Mouse (Mus musculus) myocyte (in vitro differentiated cells): ENCODE results near the gene Tns2. TPM values are rescaled to one million over a fixed set of nuclear protein-coding genes. Genes with fewer than 3 reads are reported as not detected.
A peak's percentile ranks its signal among the peaks of the same experiment; 100 is the strongest.

Experiments
- H3K27me3 ChIP-seq: one replicate; pipeline ENCODE4 v1.6.1; 2011; ENCODE audit not compliant: control insufficient read depth, insufficient read depth, insufficient read length
- H3K36me3 ChIP-seq: one replicate; pipeline ENCODE4 v1.6.1; 2011; ENCODE audit not compliant: control insufficient read depth, insufficient read depth
- H3K4me2 ChIP-seq: one replicate; pipeline ENCODE4 v1.6.1; 2011; ENCODE audit warnings: low read depth, control low read depth
- H3K4me3 ChIP-seq: one replicate; pipeline ENCODE4 v1.5.1; 2011; ENCODE audit warnings: mild to moderate bottlenecking, control low read depth, moderate library complexity
- H3K79me2 ChIP-seq: one replicate; pipeline ENCODE4 v1.6.1; 2011; ENCODE audit not compliant: control insufficient read depth, insufficient read depth
- H3ac ChIP-seq: one replicate; pipeline ENCODE4 v1.6.1; 2011; ENCODE audit not compliant: control insufficient read depth, insufficient read length
- CEBPB ChIP-seq: IDR thresholded peaks from 2 replicates; pipeline ENCODE4 v1.6.1; 2011; ENCODE audit warnings: mild to moderate bottlenecking, moderate library complexity; ENCODE audit not compliant: poor library complexity, insufficient read depth, severe bottlenecking
- E2F4 ChIP-seq: IDR thresholded peaks from one replicate; pipeline ENCODE4 v1.6.1; 2011; ENCODE audit warnings: mild to moderate bottlenecking, control low read depth, moderate library complexity; ENCODE audit not compliant: insufficient read depth
- MAX ChIP-seq: IDR thresholded peaks from one replicate; pipeline ENCODE4 v1.6.1; 2011; ENCODE audit warnings: low read depth, mild to moderate bottlenecking, control low read depth
- MYOD1 ChIP-seq, 3 experiments: IDR thresholded peaks; one replicate each; pipeline ENCODE4 v1.6.1; 2011; ENCODE audit warnings: control low read depth in 2 of 3, low read depth in 2 of 3, mild to moderate bottlenecking in 2 of 3, moderate library complexity in 1 of 3; ENCODE audit not compliant: insufficient read length in 2 of 3, control insufficient read depth in 1 of 3
- MYOG ChIP-seq, 3 experiments: IDR thresholded peaks; one replicate each; pipeline ENCODE4 v1.6.1; 2011; ENCODE audit warnings: control low read depth in 2 of 3, low read depth in 2 of 3, mild to moderate bottlenecking in 2 of 3; ENCODE audit not compliant: insufficient read length in 2 of 3, control insufficient read depth in 1 of 3, insufficient read depth in 1 of 3
- POLR2A ChIP-seq: IDR thresholded peaks from one replicate; pipeline ENCODE4 v1.6.1; 2011; ENCODE audit warnings: low read depth, mild to moderate bottlenecking, control low read depth, moderate library complexity; ENCODE audit not compliant: insufficient read length
- POLR2AphosphoS2 ChIP-seq: IDR thresholded peaks from one replicate; pipeline ENCODE4 v1.6.1; 2011; ENCODE audit warnings: low read depth, control low read depth; ENCODE audit not compliant: insufficient read length
- REST ChIP-seq: IDR thresholded peaks from one replicate; pipeline ENCODE4 v1.6.1; 2011; ENCODE audit warnings: mild to moderate bottlenecking, control low read depth, moderate library complexity; ENCODE audit not compliant: insufficient read depth, insufficient read length
- SRF ChIP-seq: IDR thresholded peaks from one replicate; pipeline ENCODE4 v1.6.1; 2011; ENCODE audit warnings: low read depth; ENCODE audit not compliant: control insufficient read depth, insufficient read length
- TCF12 ChIP-seq: IDR thresholded peaks from one replicate; pipeline ENCODE4 v1.6.1; 2011; ENCODE audit warnings: mild to moderate bottlenecking, control low read depth; ENCODE audit not compliant: poor library complexity, insufficient read depth, severe bottlenecking
- TCF3 ChIP-seq: IDR thresholded peaks from one replicate; pipeline ENCODE4 v1.6.1; 2011; ENCODE audit warnings: low read depth, control low read depth; ENCODE audit not compliant: insufficient read length
- USF1 ChIP-seq: IDR thresholded peaks from one replicate; pipeline ENCODE4 v1.6.1; 2011; ENCODE audit warnings: low read depth, mild to moderate bottlenecking, control low read depth, moderate library complexity
- polyA plus RNA-seq: library from polyadenylated mRNA; unstranded; fragments of >200 nt; fragmentation: generic; extraction: Trizol; gene quantifications from one replicate; pipeline ENCODE4 v1.2.1, GENCODE M21; 2012; ENCODE audit warnings: missing spikeins

The Tns2 gene
- polyA plus RNA-seq, 1 experiment, result 128 TPM

DNA sequence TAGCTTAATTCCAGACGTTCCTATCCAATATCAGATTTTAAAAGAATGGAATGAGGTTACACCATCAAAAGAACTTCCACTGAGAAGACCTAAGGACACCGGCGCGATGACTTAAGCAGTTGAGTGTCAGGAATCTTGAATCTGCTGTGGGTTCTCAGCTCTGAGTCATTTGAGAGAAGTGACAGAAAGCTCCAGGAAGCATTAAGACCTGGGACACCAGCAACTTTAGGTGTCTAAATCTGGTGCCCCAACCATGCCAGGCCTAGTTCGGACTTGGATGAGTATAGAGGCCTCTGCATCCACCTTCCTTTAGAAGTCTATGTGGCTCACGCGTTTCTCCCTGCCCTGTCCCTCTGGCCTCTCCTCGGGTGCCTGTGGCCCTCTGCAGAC, 447 bp upstream of the Tns2 start:
- TF ChIP-seq TCF3 (no peak), SRF (no peak), REST (no peak), POLR2AphosphoS2 (no peak), POLR2A (no peak), MYOG (IDR thresholded peaks at IDR 0.05; ENCODE audit: control insufficient read depth in 1 of 3, insufficient read depth in 1 of 3, insufficient read length in 2 of 3, low read depth in 2 of 3) (no peak), CEBPB (no peak), TCF12 (no peak), MYOD1 (IDR thresholded peaks at IDR 0.05; ENCODE audit: control insufficient read depth in 1 of 3, insufficient read length in 2 of 3, low read depth in 2 of 3) (no peak), MAX (no peak), USF1 (no peak), E2F4 (no peak)
- peak overlapping the region; percentile 70 for H3K4me3 ChIP-seq
- H3K79me2 ChIP-seq, result peaks cover 28% of the 10 kb centered on the region
- H3K4me2 ChIP-seq, result peak overlapping the region; percentile 96
- H3K36me3 ChIP-seq, result peaks cover 19% of the 10 kb centered on the region
- no peaks in the 10 kb centered on the region for H3K27me3 ChIP-seq
- peak overlapping the region; percentile 11 for H3ac ChIP-seq

DNA sequence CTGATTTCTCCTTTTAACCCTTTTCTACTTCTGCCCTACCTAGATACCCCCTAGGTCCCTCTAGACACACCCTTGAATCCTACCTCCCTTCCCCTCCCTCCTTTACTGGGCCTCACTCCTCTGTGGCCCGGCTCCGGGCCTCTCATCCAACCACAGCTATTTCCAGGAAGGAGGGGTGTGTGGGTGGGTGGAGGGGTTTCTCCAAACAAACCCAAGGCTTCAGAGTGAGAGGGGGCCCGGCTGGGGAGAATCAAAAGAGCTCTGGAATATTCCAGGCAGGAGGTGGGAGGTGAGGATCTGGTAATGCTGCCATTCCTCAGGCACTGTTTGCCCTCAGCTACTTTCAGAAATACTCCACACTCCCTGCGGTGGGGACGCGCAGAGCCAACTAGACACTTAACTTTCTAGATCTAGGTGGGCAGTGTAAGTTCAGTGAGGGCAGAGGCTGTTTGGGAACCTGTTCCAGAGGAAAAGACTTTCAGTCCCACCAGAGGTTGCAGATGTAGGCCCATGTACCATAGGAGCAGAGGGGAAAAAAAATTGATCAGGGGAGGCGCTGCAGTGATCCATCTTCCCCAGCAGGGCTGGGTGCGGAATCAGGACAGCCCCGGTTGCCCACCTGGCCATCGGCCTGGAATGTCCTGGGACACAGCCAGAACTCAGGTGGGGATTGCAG, 921 bp downstream of the Tns2 start:
- H3K4me2 ChIP-seq, result peak overlapping the region; percentile 96
- TF ChIP-seq REST (no peak), POLR2AphosphoS2 (peak; percentile 29)
- peaks cover 5% of the 10 kb centered on the region for H3K36me3 ChIP-seq
- no peaks in the 10 kb centered on the region for H3K27me3 ChIP-seq
- peak overlapping the region; percentile 70 for H3K4me3 ChIP-seq
- H3ac ChIP-seq, result no peak overlapping the region
- H3K79me2 ChIP-seq, result peaks cover 40% of the 10 kb centered on the region

DNA sequence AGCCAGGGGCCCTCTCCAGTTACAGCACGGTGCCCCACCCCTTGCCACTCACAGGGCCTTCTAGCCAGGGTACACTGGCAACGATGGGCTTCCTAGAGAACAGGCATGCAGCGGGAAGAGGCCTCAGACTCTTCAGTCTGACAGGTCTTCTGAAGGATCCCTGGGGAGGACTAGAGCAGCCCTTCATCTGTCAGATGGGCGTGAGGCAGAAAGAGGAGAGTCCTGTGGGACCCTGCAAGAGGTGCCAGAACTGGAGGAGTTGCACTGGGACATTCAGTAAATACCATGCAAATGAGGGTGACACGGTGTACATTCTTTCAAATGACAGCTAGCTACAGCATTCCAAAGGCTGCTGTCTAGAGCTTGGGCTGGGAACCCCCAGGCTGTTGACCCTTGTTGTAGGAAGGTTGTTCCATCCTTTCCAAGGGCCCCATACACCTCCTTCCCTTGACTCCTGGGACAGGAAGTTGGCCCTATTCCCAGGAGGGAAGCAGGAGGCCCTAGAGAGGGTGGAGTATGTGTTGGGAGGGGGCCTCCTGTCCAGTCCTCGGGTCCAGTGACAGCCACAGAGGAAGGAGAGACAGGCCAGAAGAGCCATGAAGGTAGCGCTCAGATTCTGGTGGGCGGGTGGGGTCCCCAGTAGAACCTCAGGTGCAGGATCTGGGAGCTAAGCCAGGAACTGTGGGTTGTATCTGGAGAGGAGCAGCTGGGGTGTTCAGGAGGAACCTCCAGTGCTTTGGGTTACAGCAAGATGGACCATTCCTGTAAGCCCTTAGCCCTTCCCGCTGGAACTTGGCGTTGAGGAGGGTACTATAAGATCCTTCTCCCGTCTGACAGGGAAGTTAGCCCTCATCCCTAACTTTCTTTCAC, 1.7 kb downstream of the Tns2 start:
- H3K4me3 ChIP-seq, result peak overlapping the region; percentile 70
- peak overlapping the region; percentile 96 for H3K4me2 ChIP-seq
- H3K27me3 ChIP-seq, result no peaks in the 10 kb centered on the region
- TF ChIP-seq MYOG (IDR thresholded peaks at IDR 0.05; ENCODE audit: control insufficient read depth in 1 of 3, insufficient read depth in 1 of 3, insufficient read length in 2 of 3, low read depth in 2 of 3) (no peak), POLR2A (peak; percentile 21), TCF3 (no peak), MYOD1 (IDR thresholded peaks at IDR 0.05; ENCODE audit: control insufficient read depth in 1 of 3, insufficient read length in 2 of 3, low read depth in 2 of 3) (peak in 1 of 3 experiments; percentile 2), TCF12 (no peak)
- peak overlapping the region; percentile 37 for H3ac ChIP-seq
- H3K79me2 ChIP-seq, result peaks cover 43% of the 10 kb centered on the region
- H3K36me3 ChIP-seq, result peaks cover 8% of the 10 kb centered on the region

DNA sequence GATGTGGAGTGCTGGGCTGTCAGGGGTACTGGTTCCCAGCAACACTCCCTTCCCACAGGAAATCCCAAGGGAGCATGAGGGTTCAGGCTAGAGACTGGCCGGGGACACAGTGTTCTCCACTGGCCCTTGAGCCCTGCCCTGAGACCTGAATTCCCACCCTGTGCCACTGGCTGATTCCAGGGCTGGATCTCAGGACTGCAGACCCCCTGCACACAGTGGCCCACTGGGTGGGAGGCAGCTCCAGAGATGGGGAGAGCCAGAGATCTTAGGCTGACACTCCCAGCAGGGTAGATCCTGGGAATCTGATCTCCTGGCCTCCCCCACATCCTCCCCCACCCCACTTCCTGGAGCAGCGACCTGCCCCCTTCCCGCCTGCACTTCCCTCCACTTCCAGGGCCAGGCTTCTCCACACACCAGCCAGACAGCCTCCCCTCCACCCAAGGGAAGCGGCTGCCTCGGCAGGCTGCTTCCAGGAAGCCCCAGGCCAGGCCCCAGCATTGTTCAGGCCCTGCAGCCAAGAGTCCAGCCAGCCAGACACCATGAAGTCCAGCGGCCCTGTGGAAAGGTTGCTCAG, 2.4 kb downstream of the Tns2 start:
- Histone ChIP-seq H3K36me3 (peaks cover 15% of the 10 kb centered on the region), H3K79me2 (peaks cover 48% of the 10 kb centered on the region), H3K4me2 (peak overlapping the region; percentile 96), H3ac (peak overlapping the region; percentile 37), H3K4me3 (peak overlapping the region; percentile 70), H3K27me3 (no peaks in the 10 kb centered on the region)
- no peak for TF ChIP-seq E2F4
- peak; percentile 81 for TF ChIP-seq POLR2A
- TF ChIP-seq POLR2AphosphoS2, result peak; percentile 45

DNA sequence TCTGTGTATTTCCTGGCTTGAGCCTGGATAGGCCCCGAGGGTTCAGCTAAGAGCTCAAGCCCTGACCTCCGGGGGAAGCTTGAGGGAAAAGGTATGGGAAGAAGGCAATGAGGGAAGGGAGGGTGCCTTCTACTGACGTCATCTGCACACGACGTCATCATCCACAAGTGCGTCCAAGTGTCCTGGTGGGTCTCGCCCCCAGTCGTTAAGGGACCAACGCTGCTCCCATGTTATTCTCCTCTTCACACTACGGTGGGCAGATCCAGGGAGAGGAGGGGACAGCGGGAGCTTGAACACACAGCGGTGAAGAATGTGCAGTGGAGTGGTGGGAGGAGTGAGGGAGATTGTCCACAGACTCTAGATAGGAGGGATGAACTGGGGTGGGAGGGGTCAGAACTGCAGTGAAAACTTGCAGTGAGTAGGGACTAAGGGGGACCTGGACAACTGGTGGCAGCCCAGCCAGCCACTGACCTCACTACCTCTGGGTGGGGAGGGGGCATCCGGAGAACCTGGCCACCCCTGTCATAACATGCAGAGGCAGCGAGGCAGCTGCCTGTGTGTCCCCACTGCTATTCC, 3.2 kb downstream of the Tns2 start:
- Histone ChIP-seq H3K4me2 (peak overlapping the region; percentile 96), H3K4me3 (peak overlapping the region; percentile 70), H3ac (peak overlapping the region; percentile 37), H3K36me3 (peaks cover 24% of the 10 kb centered on the region), H3K79me2 (peaks cover 48% of the 10 kb centered on the region), H3K27me3 (no peaks in the 10 kb centered on the region)
- TF ChIP-seq POLR2A (peak; percentile 66), USF1 (no peak), POLR2AphosphoS2 (peak; percentile 91), MYOD1 (IDR thresholded peaks at IDR 0.05; ENCODE audit: control insufficient read depth in 1 of 3, insufficient read length in 2 of 3, low read depth in 2 of 3) (peak in 1 of 3 experiments; percentile 36)
